Mouse (Mus musculus) neural tube, embryonic 15.5 days (tissue): ENCODE measurements at regions not wholly inside any gene's neighbourhood (a gene's known extent, or its start where the extent isn't known, plus 50 kb on each side); places are given as distances from the start of the nearest gene placed in this dataset.
A peak's percentile ranks its signal among the peaks of the same experiment; 100 is the strongest.

ENCODE experiments used
- ATAC-seq: fragments of 200-750 bp; cut with Nextera tagmentation; 2 replicates; pipeline ENCODE4 v1.8.0; 2017; ENCODE audit warnings: mild to moderate bottlenecking, moderate TSS enrichment, moderate library complexity; ENCODE audit not compliant: low FRiP score
- H3K27ac ChIP-seq: fragments of 300-500 bp; sonication (generic); replicated peaks from 2 replicates; pipeline ENCODE4 v1.5.1; 2015; ENCODE audit warnings: mild to moderate bottlenecking, inconsistent platforms
- H3K27me3 ChIP-seq: fragments of 300-500 bp; sonication (generic); replicated peaks from 2 replicates; pipeline ENCODE4 v1.6.1; 2015; ENCODE audit warnings: inconsistent platforms
- H3K36me3 ChIP-seq: fragments of 300-500 bp; sonication (generic); 2 replicates; pipeline ENCODE4 v1.6.1; 2015; ENCODE audit warnings: inconsistent platforms
- H3K4me1 ChIP-seq: fragments of 300-500 bp; sonication (generic); 2 replicates; pipeline ENCODE4 v1.6.1; 2015; ENCODE audit warnings: inconsistent platforms
- H3K4me2 ChIP-seq: fragments of 300-500 bp; sonication (generic); 2 replicates; pipeline ENCODE4 v1.6.1; 2015; ENCODE audit warnings: inconsistent platforms, mild to moderate bottlenecking, moderate library complexity
- H3K4me3 ChIP-seq: fragments of 300-500 bp; sonication (generic); replicated peaks from 2 replicates; pipeline ENCODE4 v1.5.1; 2015; ENCODE audit warnings: mild to moderate bottlenecking, inconsistent platforms
- H3K9ac ChIP-seq: fragments of 300-500 bp; sonication (generic); replicated peaks from 2 replicates; pipeline ENCODE4 v1.6.1; 2015; ENCODE audit warnings: mild to moderate bottlenecking, inconsistent platforms
- H3K9me3 ChIP-seq: fragments of 300-500 bp; sonication (generic); replicated peaks from 2 replicates; pipeline ENCODE4 v1.6.1; 2016; ENCODE audit warnings: inconsistent platforms
- WGBS: fragments of 180-500 bp; shearing (Covaris S2); methylation state at CpG from one replicate; pipeline ENCODE4 v1.1.7; 2015; ENCODE audit warnings: mixed read lengths; 5-methylcytosine and 5-hydroxymethylcytosine counted together

DNA sequence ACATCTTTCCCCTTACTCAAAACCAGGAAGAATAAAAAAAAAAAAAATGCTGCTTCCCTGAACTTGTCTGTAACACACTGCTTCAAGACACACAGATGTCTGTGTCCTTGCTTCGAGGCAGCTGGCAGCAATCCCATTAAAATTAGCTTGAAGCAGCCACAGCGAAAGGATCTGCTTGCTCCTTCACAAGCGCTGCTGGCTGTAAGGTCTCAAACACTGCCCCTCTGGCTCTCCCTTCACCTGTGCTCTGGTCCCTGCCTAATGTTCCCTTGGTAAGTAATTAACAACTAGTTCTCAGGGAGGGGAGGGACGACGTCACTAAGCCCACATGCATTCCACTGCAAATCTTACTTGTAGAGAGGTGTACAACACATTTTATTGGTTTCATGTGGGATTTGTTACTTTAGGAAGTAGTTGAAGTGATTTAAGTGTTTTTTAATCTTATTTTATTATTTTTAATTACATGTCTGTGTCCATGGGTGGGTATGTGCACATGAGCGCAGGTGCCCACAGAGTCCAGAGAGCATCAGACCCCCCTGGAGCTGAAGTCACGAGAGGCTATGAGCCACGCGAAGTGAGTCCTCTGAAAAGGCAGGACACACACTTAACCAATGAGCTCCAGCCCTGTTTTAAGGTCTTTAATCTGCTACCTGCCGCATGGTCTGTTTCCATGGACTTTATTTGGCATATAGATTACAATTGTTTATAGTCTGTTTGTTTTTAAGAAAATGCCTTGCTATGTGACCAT, 61.1 kb upstream of the Cers6 start:
- Histone ChIP-seq H3K4me1 (peaks cover 5% of the 10 kb centered on the region), H3K9me3 (no peaks in the 10 kb centered on the region), H3K27me3 (no peaks in the 10 kb centered on the region), H3K27ac (no peak overlapping the region; the same call in 1 of the 2 replicates), H3K9ac (no peak overlapping the region), H3K4me2 (no peak overlapping the region), H3K36me3 (no peaks in the 10 kb centered on the region), H3K4me3 (no peak overlapping the region)
- ATAC-seq: no peak
- 64% methylated on average over 10 of the region's 10 CpGs for WGBS

- WGBS: 70% methylated on average over 6 of the region's 6 CpGs
- Histone ChIP-seq H3K27me3 (no peaks in the 10 kb centered on the region), H3K4me1 (peaks cover 17% of the 10 kb centered on the region), H3K9me3 (no peaks in the 10 kb centered on the region), H3K4me2 (no peak overlapping the region), H3K9ac (no peak overlapping the region), H3K36me3 (no peaks in the 10 kb centered on the region), H3K4me3 (no peak overlapping the region), H3K27ac (no peak overlapping the region)
- no peak for ATAC-seq
Measured at GRCm38 (mm10) chr2:68804117-68804516, 57.1 kb upstream of the Cers6 start.

- Histone ChIP-seq H3K4me1 (peaks cover 13% of the 10 kb centered on the region), H3K27me3 (no peaks in the 10 kb centered on the region), H3K9me3 (no peaks in the 10 kb centered on the region), H3K4me3 (no peak overlapping the region), H3K9ac (no peak overlapping the region), H3K4me2 (peak overlapping the region; percentile 16; the same call in 1 of the 2 replicates), H3K27ac (no peak overlapping the region), H3K36me3 (no peaks in the 10 kb centered on the region)
- peak; percentile 35; the same call in 1 of the 2 replicates for ATAC-seq
- 21% methylated on average over 3 of the region's 3 CpGs for WGBS
Measured at GRCm38 (mm10) chr2:68805866-68806265, 55.4 kb upstream of the Cers6 start.

DNA sequence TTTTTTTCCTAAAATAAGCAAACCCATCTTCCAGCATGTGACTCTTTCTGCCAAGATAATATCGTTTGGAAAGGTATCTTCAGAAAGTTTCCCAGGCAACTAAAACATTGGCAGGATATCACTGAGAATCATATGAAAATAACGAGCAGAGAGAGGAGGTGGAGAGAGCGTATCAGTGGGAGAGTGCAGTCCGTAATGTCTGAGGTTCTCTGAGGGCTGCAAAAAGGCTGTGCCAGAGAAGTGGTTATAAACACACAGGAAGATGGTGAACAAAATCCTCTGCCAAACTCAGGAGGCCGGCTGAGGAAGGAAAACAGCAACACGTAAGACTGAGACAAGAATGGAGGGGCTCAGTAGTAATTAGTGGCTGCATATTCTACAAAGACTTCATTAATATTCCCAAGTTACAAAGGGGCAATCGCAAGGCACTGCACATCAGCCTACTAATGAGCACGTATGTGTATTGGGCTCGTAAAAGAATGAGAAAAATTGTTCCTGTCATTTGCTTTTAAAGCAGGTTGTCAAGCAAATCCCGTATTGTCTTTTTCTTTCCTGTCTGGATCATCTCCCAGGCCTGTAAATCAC, 54.8 kb upstream of the Cers6 start:
- WGBS: 25% methylated on average over 10 of the region's 10 CpGs
- peak overlapping the region; percentile 16; the same call in 1 of the 2 replicates for H3K4me2 ChIP-seq
- H3K27ac ChIP-seq: no peak overlapping the region; the same call in 1 of the 2 replicates
- H3K9me3 ChIP-seq: no peaks in the 10 kb centered on the region
- H3K4me1 ChIP-seq: peaks cover 13% of the 10 kb centered on the region
- ATAC-seq: no peak
- H3K9ac ChIP-seq: no peak overlapping the region
- H3K36me3 ChIP-seq: no peaks in the 10 kb centered on the region
- H3K4me3 ChIP-seq: no peak overlapping the region
- H3K27me3 ChIP-seq: no peaks in the 10 kb centered on the region
